Mouse (Mus musculus) midbrain, embryonic 12.5 days (tissue): ENCODE results near the gene Polr2m. TPM values are rescaled to one million over a fixed set of nuclear protein-coding genes. Genes with fewer than 3 reads are reported as not detected.

Experiments
- ATAC-seq: fragments of 200-750 bp; cut with Nextera tagmentation; 2 replicates; pipeline ENCODE4 v1.8.0; 2017; ENCODE audit warnings: low read depth, moderate TSS enrichment, moderate library complexity; ENCODE audit not compliant: low FRiP score
- H3K27ac ChIP-seq: fragments of 300-500 bp; sonication (generic); replicated peaks from 2 replicates; pipeline ENCODE4 v1.5.1; 2016; ENCODE audit warnings: mild to moderate bottlenecking
- H3K27me3 ChIP-seq: fragments of 300-500 bp; sonication (generic); 2 replicates; pipeline ENCODE4 v1.6.1; 2016; ENCODE audit warnings: mild to moderate bottlenecking
- H3K36me3 ChIP-seq: fragments of 300-500 bp; sonication (generic); 2 replicates; pipeline ENCODE4 v1.6.1; 2016
- H3K4me1 ChIP-seq: fragments of 300-500 bp; sonication (generic); 2 replicates; pipeline ENCODE4 v1.6.1; 2016
- H3K4me2 ChIP-seq: fragments of 300-500 bp; sonication (generic); replicated peaks from 2 replicates; pipeline ENCODE4 v1.6.1; 2016; ENCODE audit warnings: mild to moderate bottlenecking, moderate library complexity
- H3K4me3 ChIP-seq: fragments of 300-500 bp; sonication (generic); 2 replicates; pipeline ENCODE4 v1.5.1; 2016; ENCODE audit warnings: mild to moderate bottlenecking
- H3K9ac ChIP-seq: fragments of 300-500 bp; sonication (generic); replicated peaks from 2 replicates; pipeline ENCODE4 v1.6.1; 2016; ENCODE audit warnings: mild to moderate bottlenecking, moderate library complexity
- H3K9me3 ChIP-seq: fragments of 300-500 bp; sonication (generic); 2 replicates; pipeline ENCODE4 v1.6.1; 2016; ENCODE audit warnings: mild to moderate bottlenecking
- whole genome bisulfite sequencing: fragments of 180-500 bp; shearing (Covaris S2); methylation state at CpG from one replicate; pipeline ENCODE4 v1.1.7; 2016; 5-methylcytosine and 5-hydroxymethylcytosine counted together
- polyA plus RNA-seq: library from polyadenylated mRNA; unstranded; fragments of >200 nt; fragmentation: Nextera tagmentation; extraction: Ambion mirVana; gene quantifications from 2 replicates; pipeline ENCODE4 v1.2.1, GENCODE M21; 2016

Polr2m gene
- polyA plus RNA-seq, 1 experiment from 2014 or later: 468 TPM

- H3K36me3 ChIP-seq: no peaks in the 10 kb centered on the region
- no peaks in the 10 kb centered on the region for H3K4me1 ChIP-seq
- H3K27ac ChIP-seq: no peak overlapping the region
- H3K27me3 ChIP-seq: no peaks in the 10 kb centered on the region
- WGBS: 87% methylated on average over 3 of the region's 3 CpGs
- H3K9me3 ChIP-seq: no peaks in the 10 kb centered on the region
- H3K4me2 ChIP-seq: no peak overlapping the region
- H3K9ac ChIP-seq: no peak overlapping the region
- ATAC-seq: no peak
- no peak overlapping the region for H3K4me3 ChIP-seq
Measured at GRCm38 (mm10) chr9:71466111-71466510, 19.6 kb downstream of the Polr2m start.

GRCm38 (mm10) chr9:71463072-71463667 is 22.6 kb downstream of the Polr2m start:
- H3K9ac ChIP-seq: no peak overlapping the region
- no peaks in the 10 kb centered on the region for H3K27me3 ChIP-seq
- WGBS: 72% methylated on average over 13 of the region's 13 CpGs
- H3K4me1 ChIP-seq: no peaks in the 10 kb centered on the region
- no peaks in the 10 kb centered on the region for H3K36me3 ChIP-seq
- H3K4me3 ChIP-seq: no peak overlapping the region
- H3K4me2 ChIP-seq: no peak overlapping the region
- no peaks in the 10 kb centered on the region for H3K9me3 ChIP-seq
- no peak overlapping the region for H3K27ac ChIP-seq
- ATAC-seq: no peak

DNA sequence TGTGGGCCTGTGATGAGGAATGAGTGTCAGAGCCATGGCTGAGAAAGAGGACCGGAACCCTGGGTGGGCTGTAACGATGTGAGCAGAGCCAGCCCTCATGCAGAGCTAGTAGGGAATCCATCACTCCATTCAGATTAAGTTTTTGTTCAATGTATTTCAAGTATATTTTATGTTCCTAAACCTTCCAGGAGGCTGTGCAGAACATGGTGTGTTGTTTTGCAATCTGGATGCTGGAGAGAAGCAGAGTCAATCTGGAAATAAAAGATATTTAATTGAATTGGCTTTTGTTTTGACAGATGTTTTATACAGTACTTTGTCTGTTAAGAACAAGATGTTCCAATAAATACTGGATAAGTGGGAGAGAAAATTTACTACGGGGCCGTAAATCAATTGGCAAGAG is 29.0 kb downstream of the Polr2m start:
- H3K27me3 ChIP-seq: 0 out of 2 replicates have a peak, but pooled peaks cover 2% of the 10 kb centered on the region
- H3K27ac ChIP-seq: no peak overlapping the region
- H3K9me3 ChIP-seq: 0 out of 2 replicates have a peak, but pooled peaks cover 3% of the 10 kb centered on the region
- H3K9ac ChIP-seq: no peak overlapping the region
- no peaks in the 10 kb centered on the region for H3K36me3 ChIP-seq
- no peaks in the 10 kb centered on the region for H3K4me1 ChIP-seq
- 90% methylated on average over 4 of the region's 4 CpGs for WGBS
- H3K4me3 ChIP-seq: no peak overlapping the region
- no peak overlapping the region for H3K4me2 ChIP-seq
- no peak for ATAC-seq

DNA sequence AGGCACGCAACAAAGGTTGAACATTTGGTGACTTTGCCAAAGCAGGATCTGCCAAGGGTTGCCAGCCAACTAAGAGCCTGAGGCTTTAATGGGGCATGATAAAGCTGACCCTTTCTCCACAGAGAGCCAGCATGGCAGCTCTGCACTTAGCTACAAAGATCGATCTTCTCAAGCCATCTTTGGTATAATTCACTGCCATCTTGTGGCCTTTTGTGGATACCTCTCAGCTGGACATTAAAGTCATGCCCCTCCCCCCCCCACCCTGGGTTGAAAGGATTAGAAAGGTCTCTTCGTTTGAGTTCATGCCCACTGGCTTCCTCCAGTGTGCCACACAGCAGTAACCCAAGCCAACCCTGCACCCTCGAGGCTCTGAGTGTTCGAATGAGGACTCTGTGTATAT is 31.8 kb downstream of the Polr2m start:
- ATAC-seq: no peak
- Histone ChIP-seq H3K27me3 (0 out of 2 replicates have a peak, but pooled peaks cover 2% of the 10 kb centered on the region), H3K27ac (no peak overlapping the region), H3K9me3 (0 out of 2 replicates have a peak, but pooled peaks cover 3% of the 10 kb centered on the region), H3K36me3 (no peaks in the 10 kb centered on the region), H3K4me1 (no peaks in the 10 kb centered on the region), H3K4me2 (no peak overlapping the region), H3K4me3 (no peak overlapping the region), H3K9ac (no peak overlapping the region)
- 61% methylated on average over 5 of the region's 5 CpGs for WGBS

GRCm38 (mm10) chr9:71453352-71453751 is 32.4 kb downstream of the Polr2m start:
- no peak overlapping the region for H3K27ac ChIP-seq
- no peaks in the 10 kb centered on the region for H3K36me3 ChIP-seq
- H3K4me2 ChIP-seq: no peak overlapping the region
- no peak for ATAC-seq
- no peak overlapping the region for H3K9ac ChIP-seq
- 0 out of 2 replicates have a peak, but pooled peaks cover 3% of the 10 kb centered on the region for H3K9me3 ChIP-seq
- 0 out of 2 replicates have a peak, but pooled peaks cover 2% of the 10 kb centered on the region for H3K27me3 ChIP-seq
- H3K4me3 ChIP-seq: no peak overlapping the region
- WGBS: 79% methylated on average over 5 of the region's 5 CpGs
- H3K4me1 ChIP-seq: no peaks in the 10 kb centered on the region

DNA sequence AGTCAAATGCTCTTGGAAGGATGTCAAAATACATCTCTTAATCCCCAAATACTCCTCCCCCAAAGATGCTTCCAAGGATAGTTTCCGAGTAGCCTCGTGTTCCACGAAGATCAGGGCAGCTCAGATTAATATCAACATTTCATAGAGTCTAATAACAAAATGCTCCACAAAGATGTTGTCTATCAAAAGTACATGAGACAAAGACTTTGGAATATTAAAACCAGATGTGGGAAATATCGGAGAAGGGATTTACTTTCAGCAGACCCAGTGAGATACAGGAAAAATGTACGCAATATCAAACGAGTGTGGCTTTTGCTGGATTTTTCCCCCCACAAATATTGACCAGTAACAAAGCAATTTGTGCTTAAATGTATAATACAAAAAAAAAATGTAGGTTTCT is 35.1 kb downstream of the Polr2m start:
- H3K27ac ChIP-seq: no peak overlapping the region
- no peak for ATAC-seq
- 0 out of 2 replicates have a peak, but pooled peaks cover under 1% of the 10 kb centered on the region for H3K9me3 ChIP-seq
- H3K4me2 ChIP-seq: no peak overlapping the region
- no peaks in the 10 kb centered on the region for H3K4me1 ChIP-seq
- H3K9ac ChIP-seq: no peak overlapping the region
- WGBS: 76% methylated on average over 6 of the region's 6 CpGs
- no peak overlapping the region for H3K4me3 ChIP-seq
- 0 out of 2 replicates have a peak, but pooled peaks cover 2% of the 10 kb centered on the region for H3K27me3 ChIP-seq
- H3K36me3 ChIP-seq: no peaks in the 10 kb centered on the region

- no peak for ATAC-seq
- H3K27me3 ChIP-seq: no peaks in the 10 kb centered on the region
- H3K4me3 ChIP-seq: no peak overlapping the region
- H3K27ac ChIP-seq: no peak overlapping the region
- no peaks in the 10 kb centered on the region for H3K9me3 ChIP-seq
- H3K9ac ChIP-seq: no peak overlapping the region
- no peaks in the 10 kb centered on the region for H3K4me1 ChIP-seq
- 36% methylated on average over 4 of the region's 4 CpGs for WGBS
- H3K4me2 ChIP-seq: no peak overlapping the region
- no peaks in the 10 kb centered on the region for H3K36me3 ChIP-seq
Measured at GRCm38 (mm10) chr9:71447573-71447972, 38.2 kb downstream of the Polr2m start.

GRCm38 (mm10) chr9:71445308-71445707 is 40.4 kb downstream of the Polr2m start:
- Histone ChIP-seq H3K27ac (no peak overlapping the region), H3K36me3 (no peaks in the 10 kb centered on the region), H3K9ac (no peak overlapping the region), H3K4me2 (no peak overlapping the region), H3K4me1 (no peaks in the 10 kb centered on the region), H3K27me3 (no peaks in the 10 kb centered on the region), H3K9me3 (no peaks in the 10 kb centered on the region), H3K4me3 (no peak overlapping the region)
- no peak for ATAC-seq
- 87% methylated on average over 2 of the region's 2 CpGs for WGBS

- ATAC-seq: no peak
Measured at GRCm38 (mm10) chr9:71438146-71438545, 47.6 kb downstream of the Polr2m start.

More at GRCm38 (mm10) chr9:71438146-71438545, 47.6 kb downstream of the Polr2m start:
- no peak overlapping the region for H3K9ac ChIP-seq
- no peak overlapping the region for H3K27ac ChIP-seq
- H3K36me3 ChIP-seq: no peaks in the 10 kb centered on the region
- no peak overlapping the region for H3K4me3 ChIP-seq
- no peaks in the 10 kb centered on the region for H3K4me1 ChIP-seq
- no peaks in the 10 kb centered on the region for H3K27me3 ChIP-seq
- WGBS: 92% methylated on average over 2 of the region's 2 CpGs
- H3K4me2 ChIP-seq: no peak overlapping the region
- no peaks in the 10 kb centered on the region for H3K9me3 ChIP-seq

Other genes with a start within 250 kb of the Polr2m start
- 3.8 and 4.3 TPM in 2 replicates for gene Myzap, start 106.4 kb upstream of the Polr2m start, polyA plus RNA-seq